Mouse (Mus musculus) left cerebral cortex, postnatal 14 days (tissue): ENCODE measurements around the gene Trmt1. TPM values are rescaled to one million over a fixed set of nuclear protein-coding genes. Genes with fewer than 3 reads are reported as not detected.
A peak's percentile ranks its signal among the peaks of the same experiment; 100 is the strongest.

Experiments
- DNase-seq, 2 experiments: peaks; one replicate each; pipeline ENCODE4 v3.0.0; 2021 to 2022; ENCODE audit warnings: low spot score in 2 of 2, mixed read lengths in 1 of 2
- intact Hi-C: fragments of 180-260 bp; cut with DNase I; formaldehyde crosslinking; loops from one replicate; pipeline ENCODE4 v1.15.1; 2025
- total RNA-seq, 2 experiments: library from RNA; stranded (reverse); gene quantifications; 2 replicates each; pipeline ENCODE4 v1.2.3; 2021

Trmt1 gene
- total RNA-seq, 2 experiments from 2014 or later: 89.3 to 96.7 TPM

DNA sequence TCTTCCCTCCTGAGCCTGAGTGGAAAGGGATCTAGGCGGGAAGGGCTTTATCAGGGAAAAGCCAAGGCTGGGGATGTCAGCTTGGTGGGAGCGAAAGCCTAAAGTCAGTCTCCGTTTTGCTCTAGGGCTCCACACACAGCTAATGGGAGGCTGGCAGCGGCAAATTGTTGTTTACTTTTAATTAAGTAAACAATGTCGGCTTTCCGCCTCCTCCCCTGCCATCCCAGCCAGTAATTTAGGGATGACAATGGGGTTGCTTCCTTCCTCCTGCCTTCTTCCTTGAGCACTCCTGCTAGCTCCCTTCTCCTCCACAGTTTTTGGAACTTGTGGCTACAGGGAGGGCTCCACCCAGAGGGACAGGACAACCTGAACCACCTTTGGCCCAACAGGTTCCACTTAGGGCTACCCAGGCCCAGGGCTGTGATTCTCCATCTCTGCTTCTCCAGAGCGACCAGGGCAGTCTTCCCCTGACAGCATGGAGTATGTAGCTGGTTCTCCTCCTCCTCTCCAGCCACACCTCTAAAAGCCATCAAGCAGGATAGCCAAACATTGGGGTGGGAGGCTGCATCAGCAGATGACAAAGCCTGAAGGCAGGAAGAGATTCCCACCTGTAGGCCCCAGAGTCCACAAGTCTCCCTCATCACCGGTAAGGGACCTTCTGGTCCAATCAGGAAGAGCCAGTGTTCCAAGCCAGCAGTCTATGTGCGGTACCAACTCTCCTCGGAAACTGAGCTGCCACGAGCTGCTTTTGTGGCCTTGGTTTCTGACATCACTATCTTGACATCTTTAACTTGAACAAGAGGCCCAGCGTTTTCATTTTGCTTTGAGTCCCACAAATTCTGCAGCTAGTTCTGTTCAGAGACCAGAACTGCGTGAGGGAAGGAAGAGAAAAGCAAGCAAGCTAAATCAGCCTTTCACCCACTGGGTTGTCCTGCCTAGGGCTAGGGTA is 55.1 kb downstream of the Trmt1 start:
- intact Hi-C loops: no loop called here
- DNase-seq: no peak

DNA sequence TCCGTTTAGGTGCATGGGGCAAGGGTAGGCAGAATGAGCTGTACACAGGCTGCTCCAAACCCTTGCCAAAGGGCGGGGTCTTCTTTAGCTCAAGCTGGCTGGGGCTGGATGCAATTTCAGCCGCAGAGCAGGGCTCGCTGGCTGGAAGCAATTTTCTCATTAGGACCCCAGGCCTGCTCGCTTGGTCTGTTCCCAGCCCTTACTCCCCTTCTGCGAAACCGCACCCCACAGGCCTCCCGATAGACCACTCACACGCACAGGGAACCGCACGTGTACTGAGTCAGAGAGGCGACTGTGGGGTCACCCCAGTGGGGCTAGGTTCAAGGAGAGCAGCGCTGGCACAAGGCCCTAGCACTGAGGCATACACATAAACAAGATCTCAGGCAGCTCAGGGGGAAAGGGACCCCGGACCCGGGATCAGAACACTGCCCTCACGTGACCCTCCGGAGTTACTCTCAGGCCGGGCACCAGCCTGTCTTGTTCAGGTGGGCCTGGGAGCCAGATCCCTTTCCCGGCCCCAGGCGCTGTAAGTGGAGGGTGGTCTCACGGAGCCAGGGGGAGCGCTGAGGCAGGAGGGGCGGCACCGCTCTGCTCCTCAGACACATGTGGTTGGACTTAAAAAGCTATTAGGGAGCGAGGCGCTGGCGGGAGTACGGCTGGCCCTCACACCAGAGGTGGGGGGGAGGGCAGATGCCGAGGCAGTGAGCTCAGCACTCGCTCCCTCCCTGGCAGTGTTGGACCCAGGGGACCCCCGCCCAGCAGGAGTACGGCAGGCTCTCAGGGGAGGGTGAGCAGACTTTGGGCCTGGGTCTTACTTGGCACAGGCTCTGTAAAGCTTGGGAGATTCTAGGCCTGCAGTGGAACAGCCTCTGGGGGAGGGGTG is 56.3 kb downstream of the Trmt1 start:
- intact Hi-C loops: no loop called here
- DNase-seq: no peak

DNA sequence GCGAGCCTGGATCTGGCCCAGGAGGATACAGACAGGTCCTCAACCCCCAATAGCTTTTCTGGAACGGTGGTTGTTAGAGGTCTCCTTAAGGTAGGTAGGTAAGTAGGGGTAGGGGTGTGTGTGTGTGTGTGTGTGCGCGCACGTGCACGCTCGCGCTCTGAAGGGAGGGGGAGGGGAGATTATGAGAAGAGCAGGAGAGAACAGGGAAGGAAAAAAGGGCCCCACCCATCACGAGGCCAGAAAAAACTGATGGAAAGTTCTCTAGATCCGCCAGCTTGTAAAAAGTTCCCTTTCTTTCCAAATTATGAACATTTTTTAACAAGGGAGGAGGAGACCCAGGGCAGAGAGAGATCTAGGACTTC is 56.9 kb downstream of the Trmt1 start:
- intact Hi-C loops: no loop called here
- no peak for DNase-seq

DNA sequence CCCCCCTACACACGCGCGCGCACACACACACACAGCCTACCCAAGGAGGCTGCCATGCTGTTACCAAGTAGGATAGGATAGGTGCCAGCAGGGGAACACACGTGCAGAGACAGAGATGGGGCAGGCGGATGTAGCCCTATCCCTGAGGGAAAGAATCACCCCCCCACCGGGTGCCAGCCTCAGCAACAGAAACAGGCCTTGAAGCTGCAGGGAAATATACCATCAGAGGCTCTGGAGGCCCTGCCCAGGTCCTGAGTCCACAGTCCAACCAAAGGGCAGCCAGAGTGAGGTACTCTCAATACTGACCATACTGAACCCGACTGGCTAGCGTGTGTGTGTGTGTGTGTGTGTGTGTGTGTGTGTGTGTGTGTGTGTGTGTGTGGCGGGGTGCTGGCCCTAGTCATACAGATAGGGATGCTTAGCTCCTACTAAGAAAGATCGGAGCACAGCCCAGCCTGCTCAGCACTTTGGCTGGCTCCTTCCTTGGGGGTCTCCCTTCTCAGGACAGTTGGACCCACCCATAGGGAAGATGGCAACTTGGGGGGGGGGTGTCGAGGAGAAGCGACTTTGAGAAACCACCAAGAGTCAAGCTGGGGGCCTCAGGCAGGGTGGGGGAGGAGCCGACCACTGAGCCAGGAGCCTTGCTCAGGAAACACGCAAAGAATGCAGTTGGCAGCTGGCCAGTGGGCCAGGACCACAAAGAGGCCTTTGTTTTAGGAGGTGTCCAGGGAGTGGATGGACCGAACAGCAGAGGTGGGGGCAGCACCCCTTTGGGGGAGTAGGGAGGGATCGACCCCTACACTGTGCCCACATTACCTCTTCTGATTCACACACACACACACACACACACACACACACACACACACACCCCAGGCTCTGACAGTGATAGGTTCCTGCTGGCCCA is 57.7 kb downstream of the Trmt1 start:
- intact Hi-C loops: no loop called here
- DNase-seq: peak in 1 of 2 experiments; percentile 74

DNA sequence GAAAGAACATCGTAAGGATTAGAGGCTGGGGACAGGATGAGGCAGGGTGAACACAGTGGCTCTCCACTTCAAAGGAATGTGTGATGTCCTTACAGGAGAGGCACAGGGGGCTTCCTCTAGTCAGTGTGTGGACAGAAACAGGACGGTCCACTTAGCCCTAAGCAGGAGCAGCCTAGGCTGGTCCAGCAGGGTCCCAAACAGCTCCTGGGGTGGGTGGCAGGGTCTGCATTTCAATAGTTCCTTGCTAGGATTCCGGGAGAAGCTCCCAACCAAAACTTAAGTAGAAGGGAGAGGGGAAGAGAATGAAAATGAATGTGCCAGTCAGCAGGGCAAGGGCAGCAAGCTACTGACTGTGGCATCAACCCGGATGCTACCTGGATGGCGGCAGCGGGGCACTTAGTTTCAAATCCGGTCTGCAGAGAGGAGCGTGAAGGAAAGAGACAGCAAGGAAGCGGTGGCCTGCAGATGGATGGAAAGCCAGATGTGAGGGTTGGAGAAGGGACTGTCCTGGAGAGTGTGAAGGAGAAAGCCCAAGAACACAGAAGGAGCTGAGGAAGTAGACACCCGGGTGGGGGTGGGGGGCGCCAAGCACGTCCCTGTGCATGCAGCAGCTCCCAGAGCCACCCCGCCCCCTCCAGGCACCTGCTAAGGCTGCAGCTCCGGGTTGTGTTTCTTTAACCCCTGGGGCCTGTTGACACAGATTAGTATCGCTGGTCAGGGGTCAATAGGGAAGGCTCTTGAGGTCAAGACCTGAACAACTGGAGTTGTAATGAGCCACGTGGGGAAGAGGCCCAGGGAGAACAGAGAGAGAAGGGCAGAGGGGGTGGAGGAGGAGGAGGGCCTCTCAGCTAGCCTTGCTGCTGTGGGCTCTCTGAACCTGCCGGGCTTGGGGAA is 59.2 kb downstream of the Trmt1 start:
- intact Hi-C loops: no loop called here
- no peak for DNase-seq

Other genes with a start within 250 kb of the Trmt1 start
- gene Ier2, start 23.5 kb upstream of the Trmt1 start, total RNA-seq: 10 to 100 TPM; 12.6 to 14.8 TPM
- gene Nacc1, start 1.6 kb downstream of the Trmt1 start, total RNA-seq: 10 to 100 TPM; 90.2 to 91.9 TPM
- gene Lyl1, start 15.2 kb downstream of the Trmt1 start, total RNA-seq: 1 to 10 TPM; 2.7 to 4.3 TPM
- gene G430095P16Rik, start 36.7 kb downstream of the Trmt1 start, total RNA-seq: not detected
- gene Nfix, start 114.0 kb downstream of the Trmt1 start, total RNA-seq: 100 to 1,000 TPM; 402 to 429 TPM
- gene Dand5, start 136.5 kb downstream of the Trmt1 start, total RNA-seq: 1 to 10 TPM; 8.0 to 9.6 TPM
- 10 to 100 TPM; 23.4 to 23.6 TPM for gene Gadd45gip1, start 145.2 kb downstream of the Trmt1 start, total RNA-seq
- gene Rad23a, start 154.4 kb downstream of the Trmt1 start, total RNA-seq: 10 to 100 TPM; 59.5 to 72.0 TPM
- 100 to 1,000 TPM; 495 to 553 TPM for gene Calr, start 160.6 kb downstream of the Trmt1 start, total RNA-seq
- 10 to 100 TPM; 50.1 to 51.6 TPM for gene Farsa, start 170.7 kb downstream of the Trmt1 start, total RNA-seq
- gene Syce2, start 185.8 kb downstream of the Trmt1 start, total RNA-seq: 10 to 100 TPM; 11.5 to 13.4 TPM
- 10 to 100 TPM; 36.5 to 38.9 TPM for gene Gcdh, start 207.6 kb downstream of the Trmt1 start, total RNA-seq
- not detected for gene Klf1, start 215.6 kb downstream of the Trmt1 start, total RNA-seq
- 1 to 10 TPM; 2.9 TPM for gene Dnase2a, start 222.3 kb downstream of the Trmt1 start, total RNA-seq